Mouse (Mus musculus) embryonic facial prominence, embryonic 12.5 days (tissue): ENCODE data around the gene Nubp2. TPM values are rescaled to one million over a fixed set of nuclear protein-coding genes. Genes with fewer than 3 reads are reported as not detected.

Experiments
- ATAC-seq: fragments of 200-750 bp; cut with Nextera tagmentation; 2 replicates; pipeline ENCODE4 v1.8.0; 2017; ENCODE audit not compliant: insufficient number of reproducible peaks, insufficient read depth, low FRiP score, low TSS enrichment
- H3K27ac ChIP-seq: fragments of 300-500 bp; sonication (generic); 2 replicates; pipeline ENCODE4 v1.5.1; 2016; ENCODE audit warnings: mild to moderate bottlenecking
- H3K27me3 ChIP-seq: fragments of 300-500 bp; sonication (generic); 2 replicates; pipeline ENCODE4 v1.6.1; 2016; ENCODE audit warnings: mild to moderate bottlenecking, moderate library complexity
- H3K36me3 ChIP-seq: fragments of 300-500 bp; sonication (generic); 2 replicates; pipeline ENCODE4 v1.6.1; 2016; ENCODE audit warnings: mild to moderate bottlenecking
- H3K4me1 ChIP-seq: fragments of 300-500 bp; sonication (generic); 2 replicates; pipeline ENCODE4 v1.6.1; 2016
- H3K4me2 ChIP-seq: fragments of 300-500 bp; sonication (generic); replicated peaks from 2 replicates; pipeline ENCODE4 v1.6.1; 2016; ENCODE audit warnings: mild to moderate bottlenecking, moderate library complexity
- H3K4me3 ChIP-seq: fragments of 300-500 bp; sonication (generic); 2 replicates; pipeline ENCODE4 v1.5.1; 2016; ENCODE audit warnings: mild to moderate bottlenecking
- H3K9ac ChIP-seq: fragments of 300-500 bp; sonication (generic); 2 replicates; pipeline ENCODE4 v1.6.1; 2016; ENCODE audit warnings: mild to moderate bottlenecking, moderate library complexity
- H3K9me3 ChIP-seq: fragments of 300-500 bp; sonication (generic); 2 replicates; pipeline ENCODE4 v1.6.1; 2016; ENCODE audit warnings: mild to moderate bottlenecking, moderate library complexity
- WGBS: fragments of 180-500 bp; shearing (Covaris S2); methylation state at CpG from one replicate; pipeline ENCODE4 v1.1.7; 2016; 5-methylcytosine and 5-hydroxymethylcytosine counted together
- polyA plus RNA-seq: library from polyadenylated mRNA; unstranded; fragments of >200 nt; fragmentation: Nextera tagmentation; extraction: Ambion mirVana; gene quantifications from 2 replicates; pipeline ENCODE4 v1.2.1, GENCODE M21; 2016

Gene Nubp2
- polyA plus RNA-seq, 1 experiment from 2014 or later, result 49.7 TPM

DNA sequence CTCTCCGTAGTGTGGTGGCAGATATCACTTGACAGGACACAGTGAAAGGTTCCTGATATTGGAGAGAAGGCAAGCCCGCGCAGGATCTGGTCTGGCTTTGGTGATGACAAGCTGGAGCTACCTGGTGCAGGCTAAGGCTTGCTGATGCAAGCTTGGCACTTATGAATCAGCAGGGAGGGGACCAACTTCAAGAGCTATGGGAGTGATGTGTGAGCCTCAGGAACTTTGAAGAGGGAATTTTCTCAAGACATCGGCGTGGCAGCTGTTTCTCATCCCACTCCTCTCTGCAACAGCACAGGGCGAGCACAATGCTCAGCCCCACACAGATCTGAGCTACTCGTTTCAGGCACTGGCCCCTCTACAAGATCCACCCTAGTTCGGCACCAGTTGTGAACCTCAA is 46.3 kb downstream of the Nubp2 start, which contains the start of gene Hagh:
Hagh (plus strand) TSS at position 302 of the 400 bp plus-strand sequence.
- no peaks in the 10 kb centered on the region for H3K4me1 ChIP-seq
- ATAC-seq, result no peak
- no peaks in the 10 kb centered on the region for H3K27me3 ChIP-seq
- no peak within 1 kb of the TSS for H3K9ac ChIP-seq
- no peak within 1 kb of the TSS for H3K27ac ChIP-seq
- H3K36me3 ChIP-seq, result no peaks in the 10 kb centered on the region
- H3K9me3 ChIP-seq, result no peaks in the 10 kb centered on the region
- no peak within 1 kb of the TSS for H3K4me2 ChIP-seq
- H3K4me3 ChIP-seq, result no peak within 1 kb of the TSS
- 63% methylated on average over 8 of the region's 8 CpGs for WGBS

Other genes with a start within 250 kb of the Nubp2 start
- 59.6 and 60.6 TPM in 2 replicates for gene Slc9a3r2, start 236.0 kb downstream of the Nubp2 start, polyA plus RNA-seq
- 0.35 and 0.76 TPM in 2 replicates for gene Npw, start 227.9 kb downstream of the Nubp2 start, polyA plus RNA-seq
- 23.5 and 25.4 TPM in 2 replicates for gene Zfp598, start 216.7 kb downstream of the Nubp2 start, polyA plus RNA-seq
- gene Syngr3, start 196.4 kb downstream of the Nubp2 start, polyA plus RNA-seq, result 8.4 and 10.5 TPM in 2 replicates
- gene Gfer, start 190.2 kb downstream of the Nubp2 start, polyA plus RNA-seq, result 47.9 and 48.0 TPM in 2 replicates
- 3.0 and 5.5 TPM in 2 replicates for gene Noxo1, start 190.1 kb downstream of the Nubp2 start, polyA plus RNA-seq
- 93.9 and 94.2 TPM in 2 replicates for gene Tbl3, start 178.7 kb downstream of the Nubp2 start, polyA plus RNA-seq
- gene Rnf151, start 168.3 kb downstream of the Nubp2 start, polyA plus RNA-seq, result 0.22 TPM in 1 of 2 replicates, not detected in the other
- gene Rps2, start 168.2 kb downstream of the Nubp2 start, polyA plus RNA-seq, result 1,116 and 1,117 TPM in 2 replicates
- gene Ndufb10, start 161.9 kb downstream of the Nubp2 start, polyA plus RNA-seq, result 209 and 223 TPM in 2 replicates
- not detected in 2 replicates for gene Rpl3l, start 158.5 kb downstream of the Nubp2 start, polyA plus RNA-seq
- 23.6 and 25.6 TPM in 2 replicates for gene Msrb1, start 149.7 kb downstream of the Nubp2 start, polyA plus RNA-seq
- 9.2 and 10.7 TPM in 2 replicates for gene Hs3st6, start 133.4 kb downstream of the Nubp2 start, polyA plus RNA-seq
- not detected in 2 replicates for gene Meiob, start 82.1 kb downstream of the Nubp2 start, polyA plus RNA-seq
- gene Hagh, start 46.2 kb downstream of the Nubp2 start, polyA plus RNA-seq, result 24.2 and 26.1 TPM in 2 replicates
- 21.3 and 23.2 TPM in 2 replicates for gene Fahd1, start 36.0 kb downstream of the Nubp2 start, polyA plus RNA-seq
- gene Igfals, start 20.4 kb downstream of the Nubp2 start, polyA plus RNA-seq, result 0.22 and 0.28 TPM in 2 replicates
- gene Spsb3, start 294 bp upstream of the Nubp2 start, polyA plus RNA-seq, result 43.3 and 43.8 TPM in 2 replicates
- 38.7 and 42.4 TPM in 2 replicates for gene Eme2, start 8.7 kb upstream of the Nubp2 start, polyA plus RNA-seq
- gene Mrps34, start 8.8 kb upstream of the Nubp2 start, polyA plus RNA-seq, result 99.6 and 107 TPM in 2 replicates
- 44.8 and 46.1 TPM in 2 replicates for gene Nme3, start 10.2 kb upstream of the Nubp2 start, polyA plus RNA-seq
- gene Mapk8ip3, start 50.6 kb upstream of the Nubp2 start, polyA plus RNA-seq, result 55.8 and 59.5 TPM in 2 replicates
- gene Jpt2, start 74.3 kb upstream of the Nubp2 start, polyA plus RNA-seq, result 270 and 277 TPM in 2 replicates
- 10.5 and 12.0 TPM in 2 replicates for gene Cramp1l, start 129.4 kb upstream of the Nubp2 start, polyA plus RNA-seq
- gene Ift140, start 129.7 kb upstream of the Nubp2 start, polyA plus RNA-seq, result 29.0 and 29.8 TPM in 2 replicates
- gene Tmem204, start 197.2 kb upstream of the Nubp2 start, polyA plus RNA-seq, result 13.2 and 15.5 TPM in 2 replicates
- gene Telo2, start 229.6 kb upstream of the Nubp2 start, polyA plus RNA-seq, result 49.1 and 51.0 TPM in 2 replicates
- 0.48 and 0.88 TPM in 2 replicates for gene Ptx4, start 234.4 kb upstream of the Nubp2 start, polyA plus RNA-seq
- 27.1 and 27.4 TPM in 2 replicates for gene Clcn7, start 247.0 kb upstream of the Nubp2 start, polyA plus RNA-seq